Mouse (Mus musculus) MEL (cell line): ENCODE results near the gene Olfr675. TPM values are rescaled to one million over a fixed set of nuclear protein-coding genes. Genes with fewer than 3 reads are reported as not detected.
"Not testable (repeated sequence)": the region's sequence is repeated elsewhere in the genome, so short reads cannot be mapped to it uniquely, and the experiment has no call there.

Experiments used
- DNase-seq: peaks from one replicate; pipeline ENCODE4 v3.0.0; 2011; ENCODE audit warnings: low read depth, low spot score
- H3K27ac ChIP-seq: 2 replicates; pipeline ENCODE4 v1.5.1; 2012; ENCODE audit warnings: low read depth, mild to moderate bottlenecking, control low read depth, low read length, moderate library complexity; ENCODE audit not compliant: control insufficient read depth
- H3K27me3 ChIP-seq, 2 experiments: fragments of 150-350 bp in 1 of 2; sonication (generic) in 1 of 2; 2 replicates each; pipeline ENCODE4 v1.6.1; 2012; ENCODE audit warnings: low read length in 2 of 2, mild to moderate bottlenecking in 2 of 2, improper control_type of control experiment in 1 of 2, moderate library complexity in 1 of 2; ENCODE audit not compliant: insufficient read depth in 2 of 2, control insufficient read depth in 1 of 2
- H3K36me3 ChIP-seq, 2 experiments: 2 replicates each; pipeline ENCODE4 v1.6.1; 2012 to 2014; ENCODE audit warnings: low read length in 2 of 2, improper control_type of control experiment in 1 of 2, inconsistent platforms in 1 of 2, mild to moderate bottlenecking in 1 of 2; ENCODE audit not compliant: insufficient read depth in 2 of 2, control insufficient read depth in 1 of 2
- H3K4me1 ChIP-seq, 2 experiments: fragments of 150-350 bp in 1 of 2; sonication (generic) in 1 of 2; 2 replicates each; pipeline ENCODE4 v1.6.1; 2012; ENCODE audit warnings: low read length in 2 of 2, improper control_type of control experiment in 1 of 2, mild to moderate bottlenecking in 1 of 2; ENCODE audit not compliant: insufficient read depth in 2 of 2, control insufficient read depth in 1 of 2
- H3K4me3 ChIP-seq, 2 experiments: fragments of 150-350 bp in 1 of 2; sonication (generic) in 1 of 2; 2 replicates each; pipeline ENCODE4 v1.5.1; 2012; ENCODE audit warnings: low read depth in 2 of 2, low read length in 2 of 2, mild to moderate bottlenecking in 2 of 2, moderate library complexity in 2 of 2, control low read depth in 1 of 2, improper control_type of control experiment in 1 of 2; ENCODE audit not compliant: control insufficient read depth in 1 of 2, insufficient read depth in 1 of 2
- H3K79me2 ChIP-seq: 2 replicates; pipeline ENCODE4 v1.6.1; 2012; ENCODE audit warnings: mild to moderate bottlenecking, low read length, moderate library complexity; ENCODE audit not compliant: control insufficient read depth, poor library complexity, insufficient read depth
- H3K9ac ChIP-seq: 2 replicates; pipeline ENCODE4 v1.6.1; 2012; ENCODE audit warnings: low read depth, mild to moderate bottlenecking, control low read depth, low read length, moderate library complexity; ENCODE audit not compliant: control insufficient read depth, poor library complexity, severe bottlenecking
- H3K9me3 ChIP-seq: fragments of 150-350 bp; sonication (generic); replicated peaks from 2 replicates; pipeline ENCODE4 v1.6.1; 2012; ENCODE audit warnings: mild to moderate bottlenecking, low read length, improper control_type of control experiment, moderate library complexity; ENCODE audit not compliant: insufficient read depth
- BHLHE40 ChIP-seq: IDR thresholded peaks from 2 replicates; pipeline ENCODE4 v1.6.1; 2012; ENCODE audit warnings: low read depth, mild to moderate bottlenecking, inconsistent platforms, low read length, improper control_type of control experiment, borderline replicate concordance
- CHD2 ChIP-seq: IDR thresholded peaks from 2 replicates; pipeline ENCODE4 v1.6.1; 2011; ENCODE audit warnings: low read length, improper control_type of control experiment
- CTCF ChIP-seq, 3 experiments: IDR thresholded peaks in 2 of 3; conservative IDR thresholded peaks in 1 of 3; 2 replicates each; pipeline ENCODE4 v1.5.1; 2011 to 2012; ENCODE audit warnings: low read length in 3 of 3, low read depth in 2 of 3, mild to moderate bottlenecking in 2 of 3, improper control_type of control experiment in 1 of 3, inconsistent platforms in 1 of 3, mixed read lengths in 1 of 3, moderate library complexity in 1 of 3; ENCODE audit not compliant: control insufficient read depth in 1 of 3, insufficient read depth in 1 of 3, poor library complexity in 1 of 3, severe bottlenecking in 1 of 3
- E2F4 ChIP-seq: IDR thresholded peaks from 2 replicates; pipeline ENCODE4 v1.6.1; 2011; ENCODE audit warnings: low read depth, low read length, improper control_type of control experiment, borderline replicate concordance
- EP300 ChIP-seq, 2 experiments: IDR thresholded peaks; 2 replicates each; pipeline ENCODE4 v1.6.1; 2011; ENCODE audit warnings: improper control_type of control experiment in 2 of 2, low read length in 2 of 2, low read depth in 1 of 2, mild to moderate bottlenecking in 1 of 2
- GABPA ChIP-seq: IDR thresholded peaks from 2 replicates; pipeline ENCODE4 v1.6.1; 2012; ENCODE audit warnings: low read depth, mild to moderate bottlenecking, inconsistent platforms, low read length, improper control_type of control experiment, moderate library complexity
- GATA1 ChIP-seq: IDR thresholded peaks from 2 replicates; pipeline ENCODE4 v1.6.1; 2011; ENCODE audit warnings: low read depth, low read length, improper control_type of control experiment
- HCFC1 ChIP-seq: IDR thresholded peaks from 2 replicates; pipeline ENCODE4 v1.6.1; 2012; ENCODE audit warnings: low read depth, mild to moderate bottlenecking, inconsistent platforms, low read length, improper control_type of control experiment, moderate library complexity
- MAFK ChIP-seq: IDR thresholded peaks from 2 replicates; pipeline ENCODE4 v1.6.1; 2011; ENCODE audit warnings: low read depth, mild to moderate bottlenecking, low read length, improper control_type of control experiment, borderline replicate concordance
- MAX ChIP-seq: IDR thresholded peaks from 2 replicates; pipeline ENCODE4 v1.6.1; 2011; ENCODE audit warnings: low read length, improper control_type of control experiment
- MAZ ChIP-seq: IDR thresholded peaks from 2 replicates; pipeline ENCODE4 v1.6.1; 2012; ENCODE audit warnings: low read depth, mild to moderate bottlenecking, inconsistent platforms, low read length, improper control_type of control experiment
- MEF2A ChIP-seq: IDR thresholded peaks from 2 replicates; pipeline ENCODE4 v1.6.1; 2014; ENCODE audit warnings: low read depth, mild to moderate bottlenecking, inconsistent platforms, low read length, improper control_type of control experiment; ENCODE audit not compliant: poor library complexity, insufficient replicate concordance, severe bottlenecking; ENCODE audit errors: extremely low read depth
- MYB ChIP-seq: IDR thresholded peaks from 2 replicates; pipeline ENCODE4 v1.6.1; 2011; ENCODE audit warnings: mild to moderate bottlenecking, low read depth, low read length, improper control_type of control experiment
- NRF1 ChIP-seq: IDR thresholded peaks from 2 replicates; pipeline ENCODE4 v1.6.1; 2014; ENCODE audit warnings: low read depth, mild to moderate bottlenecking, inconsistent platforms, low read length, improper control_type of control experiment, moderate library complexity; ENCODE audit not compliant: poor library complexity, insufficient read depth, severe bottlenecking
- RAD21 ChIP-seq: IDR thresholded peaks from 2 replicates; pipeline ENCODE4 v1.6.1; 2011; ENCODE audit warnings: mild to moderate bottlenecking, low read depth, low read length, improper control_type of control experiment
- USF1 ChIP-seq: IDR thresholded peaks from 2 replicates; pipeline ENCODE4 v1.6.1; 2014; ENCODE audit warnings: low read depth, mild to moderate bottlenecking, inconsistent platforms, low read length, improper control_type of control experiment, moderate library complexity
- ZNF384 ChIP-seq: IDR thresholded peaks from 2 replicates; pipeline ENCODE4 v1.6.1; 2012; ENCODE audit warnings: low read depth, mild to moderate bottlenecking, inconsistent platforms, low read length, improper control_type of control experiment
- polyA plus RNA-seq, 2 experiments: library from polyadenylated mRNA; stranded (reverse) in 1 of 2; unstranded in 1 of 2; fragments of >175 nt in 1 of 2; fragments of >200 nt in 1 of 2; gene quantifications; 2 replicates each; pipeline versions ENCODE4 v1.2.1 to v1.2.4; 2012; ENCODE audit warnings: low replicate concordance in 2 of 2, low read depth in 1 of 2; ENCODE audit not compliant: insufficient read length in 2 of 2, insufficient read depth in 1 of 2, missing spikeins in 1 of 2
- total RNA-seq: library from RNA; depleted of rRNA; stranded (reverse); fragments of 300-350 nt; gene quantifications from 2 replicates; pipeline ENCODE4 v1.2.3, GENCODE M21; 2012; rRNA removed

The Olfr675 gene
- total RNA-seq (not detected in 2 replicates), polyA plus RNA-seq (not detected)

- Histone ChIP-seq H3K27ac (no peak within 1 kb of the TSS), H3K79me2 (no peaks in the 10 kb centered on the region), H3K4me3 (no peak within 1 kb of the TSS), H3K9ac (no peak within 1 kb of the TSS), H3K36me3 (no peaks in the 10 kb centered on the region), H3K9me3 (no peaks in the 10 kb centered on the region), H3K27me3 (no peaks in the 10 kb centered on the region), H3K4me1 (no peaks in the 10 kb centered on the region)
- no peak for TF ChIP-seq MAX
- TF ChIP-seq ZNF384, result no peak
- TF ChIP-seq EP300 (IDR thresholded peaks at IDR 0.05; ENCODE audit: low read depth in 1 of 2, low read length in 2 of 2), result no peak
- no peak for TF ChIP-seq MEF2A
- no peak for TF ChIP-seq RAD21
- TF ChIP-seq GATA1, result no peak
- TF ChIP-seq USF1, result no peak
- no peak for TF ChIP-seq CTCF (IDR thresholded peaks at IDR 0.05 in 2 of 3, conservative IDR thresholded peaks at IDR 0.05 in 1 of 3; ENCODE audit: control insufficient read depth in 1 of 3, insufficient read depth in 1 of 3, low read depth in 2 of 3, low read length in 3 of 3, poor library complexity in 1 of 3, severe bottlenecking in 1 of 3)
- no peak for DNase-seq
Measured at GRCm38 (mm10) chr7:105028360-105028759, at the start of gene Olfr675. Olfr675 (minus strand) TSS chr7:105028460.

- no peak for DNase-seq
- TF ChIP-seq CHD2 (no peak), NRF1 (no peak), ZNF384 (no peak), GABPA (no peak)
- Histone ChIP-seq H3K79me2 (no peaks in the 10 kb centered on the region), H3K27ac (no peak within 1 kb of the TSS), H3K4me1 (no peaks in the 10 kb centered on the region), H3K4me3 (no peak within 1 kb of the TSS), H3K27me3 (no peaks in the 10 kb centered on the region), H3K9ac (no peak within 1 kb of the TSS), H3K36me3 (no peaks in the 10 kb centered on the region), H3K9me3 (no peaks in the 10 kb centered on the region)
Measured at GRCm38 (mm10) chr7:105064175-105064574, 35.9 kb upstream of the Olfr675 start, which contains the start of gene Olfr678. Olfr678 (plus strand) TSS chr7:105064475.

- DNase-seq, result peak; percentile 1
- H3K9ac ChIP-seq, result no peak overlapping the region
Measured at GRCm38 (mm10) chr7:105058951-105059350, 30.7 kb upstream of the Olfr675 start.

GRCm38 (mm10) chr7:105033836-105034235, 5.6 kb upstream of the Olfr675 start:
- not testable (repeated sequence) for H3K27ac ChIP-seq, H3K9ac ChIP-seq, H3K4me3 ChIP-seq, DNase-seq, H3K79me2 ChIP-seq, H3K4me1 ChIP-seq, H3K9me3 ChIP-seq, H3K36me3 ChIP-seq, H3K27me3 ChIP-seq

More at GRCm38 (mm10) chr7:105058951-105059350, 30.7 kb upstream of the Olfr675 start:
- Histone ChIP-seq H3K27me3 (no peaks in the 10 kb centered on the region), H3K4me3 (no peak overlapping the region), H3K36me3 (no peaks in the 10 kb centered on the region), H3K4me1 (no peaks in the 10 kb centered on the region), H3K9me3 (no peaks in the 10 kb centered on the region)
- TF ChIP-seq E2F4 (no peak), MAZ (no peak), HCFC1 (no peak), BHLHE40 (no peak), MYB (no peak), MAFK (no peak)
- TF ChIP-seq, all 39 proteins: peak for 0
- Histone ChIP-seq H3K79me2 (no peaks in the 10 kb centered on the region), H3K27ac (no peak overlapping the region)
